Mouse (Mus musculus): Measurements from ENCODE around the gene Impdh1.

- no peak for TF ChIP-seq GATA1 (IDR thresholded peaks at IDR 0.05; ENCODE audit: low read length)
- TF ChIP-seq TAL1 (IDR thresholded peaks at IDR 0.05; ENCODE audit: low read length): no peak
Measured at GRCm38 (mm10) chr6:29241697-29242096, 25.5 kb upstream of the Impdh1 start.
